Mouse (Mus musculus): ENCODE measurements around the gene Sod2.
"Not testable (repeated sequence)": the region's sequence is repeated elsewhere in the genome, so short reads cannot be mapped to it uniquely, and the experiment has no call there.

Gene Sod2

DNA sequence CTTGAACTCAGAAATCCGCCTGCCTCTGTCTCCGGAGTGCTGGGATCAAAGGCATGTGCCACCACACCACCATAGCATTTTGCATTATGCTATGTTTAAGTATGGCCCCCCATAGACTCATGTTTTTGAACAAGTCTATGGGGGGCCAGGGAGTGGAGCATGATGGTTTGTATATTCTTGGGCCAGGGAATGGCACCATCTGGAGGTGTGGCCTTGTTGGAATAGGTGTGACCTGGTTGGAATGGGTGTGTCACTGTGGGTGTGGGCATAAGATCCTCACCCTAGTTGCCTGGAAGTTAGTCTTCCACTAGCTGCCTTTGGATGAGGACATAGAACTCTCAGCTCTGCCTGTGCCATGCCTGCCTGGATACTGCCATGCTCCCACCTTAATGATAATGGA is at the start of gene Sod2:
Sod2 (plus strand) TSS at position 301 of the 400 bp plus-strand sequence.
- not testable (repeated sequence) for DNase-seq (ENCODE audit: low spot score in 2 of 2)

DNA sequence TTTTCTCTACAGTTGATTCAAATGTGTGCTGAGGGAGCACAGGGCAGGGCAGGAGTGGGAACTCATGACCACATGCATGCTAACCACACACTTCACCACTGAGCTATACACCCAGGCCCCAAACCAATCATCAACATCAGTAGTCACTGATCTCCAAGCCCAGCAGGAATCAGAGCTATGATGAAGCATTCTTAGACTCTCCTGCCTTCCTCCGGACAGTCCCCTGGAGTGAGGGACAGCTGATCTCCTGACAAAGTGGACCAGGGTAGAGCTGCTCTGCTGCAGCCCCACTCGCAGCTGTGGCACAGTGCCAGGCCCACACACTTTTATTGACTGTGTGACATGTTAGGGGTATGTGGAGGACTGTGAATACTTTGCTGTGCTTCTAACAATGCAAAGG is 47.3 kb upstream of the Sod2 start:
- DNase-seq (ENCODE audit: low spot score in 2 of 2): not testable (repeated sequence)

DNA sequence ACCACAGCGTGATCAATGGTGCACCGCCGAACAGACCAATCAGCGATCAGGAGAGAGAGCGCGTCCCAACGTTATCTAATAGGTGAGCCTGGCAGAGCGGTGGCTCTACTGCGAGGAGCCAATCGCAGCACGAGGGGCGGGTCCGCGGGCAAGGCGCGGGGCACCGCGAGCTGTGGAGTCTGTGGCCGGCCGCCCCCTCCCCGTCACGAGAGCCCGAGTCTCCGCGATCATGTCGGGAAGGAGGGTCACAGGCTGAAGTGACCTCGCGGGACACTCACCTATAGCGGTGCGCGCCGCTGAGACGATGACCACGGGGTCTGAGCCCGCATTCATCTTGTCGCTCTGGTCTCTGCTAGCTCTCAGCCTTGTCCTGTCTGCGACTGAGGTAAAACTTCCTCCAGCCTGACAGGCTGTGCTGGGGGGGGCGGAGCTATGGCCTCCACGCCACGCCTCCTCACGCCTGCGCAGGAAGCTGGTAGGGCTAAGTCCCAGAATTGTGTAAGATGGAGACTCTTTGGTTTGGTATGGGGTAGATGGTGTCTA is 46.2 kb upstream of the Sod2 start, which contains the start of gene Acat2:
Acat2 (minus strand) TSS at position 417 of the 543 bp plus-strand sequence.
- peak; percentile 93 to 95 for DNase-seq (ENCODE audit: low spot score in 2 of 2)

DNA sequence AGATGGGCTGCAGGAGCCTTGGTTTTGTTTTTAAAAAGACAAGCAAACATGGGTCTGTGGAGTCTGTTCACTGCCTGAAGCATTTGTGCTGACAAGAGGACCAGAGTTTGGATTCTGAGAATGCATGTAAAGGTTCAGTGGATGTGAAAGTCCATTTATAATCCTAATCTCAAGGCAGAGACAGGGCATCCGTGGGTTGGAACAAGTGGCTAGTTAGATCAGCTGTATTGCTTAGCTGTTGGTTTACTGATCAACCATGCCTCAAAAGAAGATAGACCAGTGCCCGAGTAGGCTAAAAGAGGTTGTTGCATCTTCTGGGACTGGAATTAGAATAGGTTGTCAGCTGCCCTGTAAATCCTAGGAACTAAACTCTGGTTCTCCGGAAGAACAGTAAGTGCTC is 43.2 kb upstream of the Sod2 start:
- DNase-seq (ENCODE audit: low spot score in 2 of 2): no peak

DNA sequence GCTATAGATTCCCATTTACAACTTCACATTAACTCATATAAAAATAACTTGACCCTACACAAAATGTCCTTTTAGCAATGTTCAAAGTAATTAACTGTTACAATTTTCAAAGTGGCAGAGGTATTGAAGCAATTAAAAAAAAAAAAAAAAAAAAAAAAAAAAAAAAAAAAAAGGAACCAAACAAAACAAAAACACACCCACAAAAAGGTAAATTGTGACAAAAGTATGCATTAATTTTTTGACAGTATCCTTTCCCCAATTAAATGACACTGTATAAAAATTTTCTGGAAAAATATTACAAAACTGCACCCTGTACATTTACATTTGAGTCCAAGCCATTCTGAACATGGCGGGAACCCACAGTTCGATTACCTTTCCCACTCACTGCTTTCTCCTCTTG is 39.5 kb upstream of the Sod2 start:
- DNase-seq (ENCODE audit: low spot score in 2 of 2): no peak

DNA sequence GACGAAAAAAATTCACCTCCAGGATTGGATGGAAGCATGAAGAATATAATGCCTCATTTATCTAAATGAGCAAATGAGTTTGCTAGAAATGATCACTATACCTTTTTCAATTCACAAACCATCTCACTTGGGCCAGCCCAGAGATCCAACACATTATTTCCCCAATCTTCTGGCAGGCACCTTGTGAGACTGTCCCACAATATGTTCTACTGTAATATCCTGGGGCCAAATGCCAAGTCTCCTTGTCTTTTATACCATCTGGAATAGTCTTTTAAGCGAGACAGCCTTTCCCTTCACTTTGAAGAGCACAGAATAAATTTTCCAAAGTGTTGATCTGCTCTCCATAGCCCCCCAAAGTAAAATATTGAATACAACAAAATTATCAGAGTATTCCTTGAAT is 32.8 kb upstream of the Sod2 start:
- DNase-seq (ENCODE audit: low spot score in 2 of 2): no peak

DNA sequence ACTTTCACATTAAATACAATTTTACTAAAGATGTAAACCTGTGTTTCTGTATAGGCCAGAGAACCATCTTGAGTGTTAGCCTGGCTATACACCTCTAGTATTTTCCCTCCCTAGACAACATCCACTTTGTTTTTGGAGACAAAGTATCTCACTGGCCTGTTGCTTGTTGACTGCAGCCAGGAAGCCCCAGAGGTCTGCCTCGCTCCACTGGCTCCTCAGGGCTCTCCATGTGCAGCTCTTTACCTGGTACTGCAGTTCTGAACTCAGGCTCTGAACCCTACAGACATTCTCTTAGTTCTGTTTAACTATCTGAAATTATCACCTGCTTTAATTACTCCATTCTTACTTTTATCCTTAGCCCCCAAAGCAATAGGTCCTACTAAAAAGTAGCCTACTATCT is 28.1 kb upstream of the Sod2 start:
- DNase-seq (ENCODE audit: low spot score in 2 of 2): no peak

DNA sequence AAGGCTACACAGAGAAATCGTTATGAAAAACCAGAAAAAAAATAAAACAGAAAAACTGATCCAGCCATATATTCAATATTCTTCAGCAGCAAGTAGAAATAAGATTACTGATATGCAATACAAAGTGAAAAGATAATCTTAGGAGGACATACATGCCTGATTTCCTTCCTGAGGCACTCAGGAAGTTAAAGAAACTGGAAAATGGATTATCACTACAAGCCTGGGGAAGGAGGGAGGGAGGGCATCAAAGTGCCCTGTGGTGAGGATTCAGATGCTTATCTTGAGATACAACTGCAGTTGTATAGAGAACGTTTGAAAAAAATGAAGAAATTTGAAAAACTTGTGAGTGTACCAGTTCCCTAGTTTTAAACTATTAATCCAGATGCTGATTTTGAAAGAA is 22.7 kb upstream of the Sod2 start:
- DNase-seq (ENCODE audit: low spot score in 2 of 2): no peak

DNA sequence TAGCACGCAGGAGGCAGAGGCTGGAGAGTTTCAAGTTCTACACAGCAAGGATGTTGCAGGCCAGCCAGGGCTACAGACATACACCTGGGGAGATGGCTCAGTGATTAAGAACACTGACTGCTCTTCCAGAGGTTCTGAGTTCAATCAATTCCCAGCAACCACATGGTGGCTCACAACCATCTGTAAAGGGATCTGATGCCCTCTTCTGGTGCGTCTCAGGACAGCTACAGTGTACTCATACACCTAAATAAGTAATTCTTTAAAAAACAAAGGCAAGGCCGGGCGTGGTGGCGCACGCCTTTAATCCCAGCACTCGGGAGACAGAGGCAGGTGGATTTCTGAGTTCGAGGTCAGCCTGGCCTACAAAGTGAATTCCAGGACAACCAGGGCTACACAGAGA is 18.6 kb upstream of the Sod2 start:
- DNase-seq (ENCODE audit: low spot score in 2 of 2): not testable (repeated sequence)

DNA sequence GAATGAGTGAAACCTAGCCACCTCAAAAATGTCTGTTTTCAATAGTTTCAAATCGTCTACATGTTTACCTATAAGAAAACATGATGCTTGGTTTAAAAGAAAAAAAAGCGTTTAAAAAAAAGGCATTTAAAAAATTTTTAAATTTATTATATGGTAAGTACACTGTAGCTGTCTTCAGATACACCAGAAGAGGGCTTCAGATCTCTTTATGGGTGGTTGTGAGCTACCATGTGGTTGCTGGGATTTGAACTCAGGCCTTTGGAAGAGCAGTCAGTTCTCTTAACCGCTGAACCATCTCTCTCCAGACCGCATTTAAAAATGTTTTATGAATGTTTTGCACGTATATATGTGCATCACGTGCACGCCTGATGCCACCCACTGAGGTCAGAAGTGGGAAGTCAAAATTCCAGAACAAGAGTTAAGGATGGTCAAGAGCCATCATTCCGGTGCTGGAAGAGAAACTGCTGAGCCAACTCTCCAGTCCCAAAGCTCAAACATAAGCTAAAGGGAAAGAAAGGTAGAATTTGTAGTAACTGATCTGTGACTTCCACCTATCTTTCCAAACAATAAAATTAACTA is 16.0 kb upstream of the Sod2 start:
- DNase-seq (ENCODE audit: low spot score in 2 of 2): no peak

DNA sequence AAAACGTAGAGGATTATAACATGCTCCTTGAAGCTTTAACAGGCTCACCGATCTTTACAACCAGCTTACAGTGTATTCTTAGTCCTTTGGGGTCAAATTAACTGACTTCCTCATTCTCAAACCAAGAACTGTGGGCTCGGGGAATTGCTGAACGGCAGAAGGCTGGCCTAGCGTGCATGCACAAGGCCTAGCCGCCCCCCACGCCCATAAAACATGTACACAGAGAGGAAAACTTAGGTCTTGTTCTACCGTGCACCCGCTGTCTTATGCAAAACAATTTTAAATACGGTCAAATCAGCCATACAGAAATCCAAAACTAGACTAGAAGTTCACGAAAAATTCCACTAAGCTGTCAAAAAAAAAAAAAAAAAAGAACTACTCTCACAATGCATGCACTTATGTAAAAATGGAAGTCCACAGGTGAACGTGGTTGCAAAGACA is 15.4 kb upstream of the Sod2 start:
- DNase-seq (ENCODE audit: low spot score in 2 of 2): peak in 1 of 2 experiments; percentile 40

DNA sequence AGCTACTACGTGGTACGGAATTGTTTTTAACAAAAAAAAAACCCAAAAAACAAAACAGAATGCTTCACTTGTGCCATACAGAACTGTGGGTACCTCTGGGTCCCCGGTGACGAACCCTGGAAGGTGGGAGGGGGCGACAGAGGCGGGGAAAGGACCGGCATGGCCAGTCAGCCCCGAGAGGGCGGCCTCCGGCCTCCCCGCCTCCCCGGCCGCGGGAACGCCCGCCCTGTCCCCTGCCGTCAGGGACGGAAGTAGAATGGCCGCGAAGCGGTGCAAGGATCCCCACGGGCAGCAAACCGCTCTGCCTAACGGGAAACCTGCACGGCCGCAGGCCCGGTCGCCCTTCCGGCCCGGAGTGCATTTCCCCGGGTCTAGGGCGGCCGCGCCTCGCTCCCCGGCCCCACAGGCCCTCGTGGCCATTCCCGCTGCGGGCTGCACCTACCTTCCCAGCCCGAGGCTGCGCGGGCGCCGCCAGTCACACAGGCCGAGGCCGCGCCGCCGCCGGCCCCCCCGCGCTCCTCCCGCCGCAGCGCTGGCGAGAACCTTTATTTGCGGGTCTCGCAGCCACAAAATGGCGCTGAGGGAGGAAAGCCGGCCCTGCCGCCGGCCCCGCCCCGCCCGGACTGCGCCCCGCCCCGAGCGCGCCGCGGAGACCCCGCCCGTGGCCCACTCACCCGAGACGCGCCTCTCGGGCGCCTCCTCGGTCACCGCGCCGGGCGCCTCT is 14.8 kb upstream of the Sod2 start:
- DNase-seq (ENCODE audit: low spot score in 2 of 2): peak; percentile 71 to 86

DNA sequence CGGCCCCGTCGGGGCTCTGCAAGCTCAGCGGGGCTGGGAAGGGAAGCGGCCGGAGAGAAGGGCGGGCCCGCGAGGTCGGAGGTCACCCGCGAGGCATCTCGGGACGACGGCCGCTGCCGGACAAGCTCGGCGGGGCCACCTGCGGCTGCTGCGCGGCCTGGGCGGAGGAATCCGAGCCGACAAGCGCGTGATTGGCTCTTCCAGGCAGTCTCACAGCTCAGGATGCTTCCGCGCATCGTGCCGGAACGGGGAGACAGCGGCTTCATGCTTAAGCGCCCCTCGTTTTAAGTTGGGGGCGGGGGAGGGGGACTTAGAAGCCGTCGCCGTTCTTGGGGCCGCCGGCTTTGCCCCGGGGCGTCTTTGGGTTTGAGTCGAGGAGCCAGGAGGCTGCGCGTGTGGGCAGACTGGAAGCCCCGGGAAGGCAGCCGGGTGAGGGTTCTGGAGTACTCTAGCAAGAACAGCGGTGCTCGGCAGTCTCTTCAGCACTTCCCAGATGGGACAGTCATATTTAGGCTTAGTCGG is 14.1 kb upstream of the Sod2 start:
- peak; percentile 91 to 95 for DNase-seq (ENCODE audit: low spot score in 2 of 2)

DNA sequence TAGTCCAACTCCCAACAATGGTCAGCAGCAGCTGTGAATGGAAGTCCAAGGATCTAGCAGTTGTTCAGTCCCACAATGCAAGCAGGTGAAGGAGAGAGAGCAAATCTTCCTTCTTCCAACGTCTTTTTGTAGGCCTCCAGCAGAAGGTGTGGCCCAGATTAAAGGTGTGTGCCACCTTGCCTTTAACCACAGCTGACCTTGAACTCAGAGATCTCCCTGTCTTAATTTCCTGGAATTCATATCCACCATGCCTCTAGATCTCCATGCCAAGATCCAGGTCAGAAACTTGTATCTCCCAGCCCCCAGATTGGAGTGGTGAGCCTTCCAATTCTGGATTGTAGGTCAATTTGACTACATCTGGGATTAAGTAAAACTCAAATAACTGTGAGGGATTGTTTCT is 12.6 kb upstream of the Sod2 start, which contains the start of gene Wtap:
Wtap (minus strand) TSS at position 101 of the 400 bp plus-strand sequence.
- no peak for DNase-seq (ENCODE audit: low spot score in 2 of 2)

DNA sequence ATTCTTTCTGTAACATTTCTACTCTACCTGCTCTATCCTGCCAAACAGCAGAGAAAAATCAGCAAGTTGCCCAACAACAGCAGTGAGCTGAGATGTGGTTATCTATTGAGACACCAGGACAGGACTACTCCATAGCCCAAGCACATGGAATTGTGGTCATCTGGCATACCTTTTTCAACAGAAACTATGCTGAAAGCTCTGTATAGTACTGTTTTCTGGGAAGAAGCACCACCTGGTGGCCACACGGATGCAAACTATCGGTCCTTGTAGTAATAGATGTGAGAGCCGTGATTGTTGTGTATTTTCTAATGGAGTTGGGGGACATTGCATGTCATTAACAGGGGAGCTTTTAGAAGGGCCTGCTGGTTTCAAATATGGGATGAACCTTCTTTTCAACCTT is 10.3 kb upstream of the Sod2 start:
- DNase-seq (ENCODE audit: low spot score in 2 of 2): peak in 1 of 2 experiments; percentile 31

DNA sequence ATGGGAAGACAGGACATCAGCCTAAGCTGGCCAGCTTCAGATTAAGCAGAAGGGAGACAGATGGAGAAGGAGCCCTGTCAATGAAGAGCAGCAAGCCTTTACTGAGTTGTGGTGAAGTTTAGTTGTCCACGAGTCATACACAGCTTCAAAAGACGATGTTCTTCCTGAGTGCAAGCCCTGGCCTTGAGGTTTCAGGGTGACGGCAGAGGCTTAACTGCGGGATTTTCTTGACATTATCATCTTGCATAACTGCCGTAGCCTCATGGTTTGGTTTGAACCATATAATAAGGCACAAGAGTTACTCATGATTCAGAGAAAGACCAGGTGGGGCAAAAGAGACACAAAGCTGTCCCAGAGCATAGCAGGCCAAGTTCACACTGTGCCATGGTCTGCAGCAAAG is 8.8 kb upstream of the Sod2 start:
- DNase-seq (ENCODE audit: low spot score in 2 of 2): no peak

DNA sequence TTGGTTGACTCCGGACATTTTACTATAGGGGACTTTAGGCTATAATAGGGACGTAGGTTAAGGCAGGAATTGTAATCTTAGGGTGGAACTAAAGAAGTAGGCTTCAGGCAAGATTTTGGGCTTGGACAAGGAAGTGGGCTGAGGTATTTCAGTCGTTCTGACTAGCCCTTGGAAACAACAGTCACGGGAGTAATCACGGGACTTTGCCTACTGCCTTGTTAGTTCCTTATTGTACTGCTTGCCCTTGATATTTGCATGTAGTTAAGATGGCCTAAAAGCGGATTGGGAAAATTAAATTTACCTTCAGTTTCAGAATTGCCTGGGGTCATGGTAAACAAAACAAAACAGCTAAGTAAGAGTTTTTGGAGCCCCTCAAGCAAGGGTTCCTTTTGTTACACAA is 7.6 kb upstream of the Sod2 start:
- DNase-seq (ENCODE audit: low spot score in 2 of 2): no peak

DNA sequence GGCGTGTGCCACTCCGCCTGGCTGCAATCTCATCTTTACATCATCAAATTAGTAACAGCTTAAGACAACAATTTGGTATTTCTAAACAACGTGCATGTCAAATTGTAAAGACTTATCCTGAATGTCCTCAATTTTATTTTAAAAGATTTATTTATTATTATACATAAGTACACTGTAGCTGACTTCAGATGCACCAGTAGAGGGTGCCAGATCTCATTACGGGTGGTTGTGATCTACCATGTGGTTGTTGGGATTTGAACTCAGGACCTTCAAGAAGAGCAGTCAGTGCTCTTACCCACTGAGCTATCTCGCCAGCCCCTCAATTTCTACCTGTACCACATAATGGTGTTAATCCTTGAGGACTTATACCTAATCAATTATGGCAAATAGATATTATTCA is 4.4 kb upstream of the Sod2 start:
- DNase-seq (ENCODE audit: low spot score in 2 of 2): not testable (repeated sequence)

DNA sequence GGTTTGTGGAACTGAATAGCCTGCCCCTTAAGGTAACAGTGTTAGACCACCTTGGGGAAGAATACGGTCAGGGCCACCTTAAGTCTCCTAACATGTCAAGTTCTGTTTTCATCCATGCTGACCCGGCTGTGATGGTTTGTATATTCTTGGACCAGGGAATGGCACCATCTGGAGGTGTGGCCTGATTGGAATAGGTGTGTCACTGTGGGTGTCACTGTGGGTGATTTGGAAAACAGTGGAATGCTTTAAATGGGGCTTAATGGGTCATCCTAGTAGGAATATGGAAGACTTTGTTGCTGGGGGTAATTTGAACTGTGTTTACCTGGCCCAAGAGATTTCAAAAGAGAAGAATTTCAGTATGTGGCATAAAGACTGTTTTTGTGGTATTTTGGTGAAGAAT is 2.2 kb upstream of the Sod2 start:
- not testable (repeated sequence) for DNase-seq (ENCODE audit: low spot score in 2 of 2)

DNA sequence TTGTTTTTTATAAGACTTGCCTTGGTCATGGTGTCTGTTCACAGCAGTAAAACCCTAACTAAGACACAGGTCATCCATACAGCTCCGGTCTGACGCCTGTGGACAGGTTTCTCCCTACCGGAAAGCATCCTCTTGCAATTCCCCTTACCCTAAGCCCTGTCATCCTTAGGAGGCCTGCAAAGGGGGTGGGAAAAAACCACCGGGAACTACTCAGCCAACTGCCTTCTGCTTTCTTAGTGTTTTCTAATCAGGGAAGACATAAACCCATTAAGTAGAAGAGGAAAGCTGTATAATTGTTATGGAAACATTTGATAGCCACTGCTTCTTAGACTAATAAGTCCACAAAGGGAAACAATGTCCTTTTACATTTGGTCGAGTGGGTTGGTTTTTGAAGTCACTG is 338 bp downstream of the Sod2 start:
- DNase-seq (ENCODE audit: low spot score in 2 of 2): no peak

DNA sequence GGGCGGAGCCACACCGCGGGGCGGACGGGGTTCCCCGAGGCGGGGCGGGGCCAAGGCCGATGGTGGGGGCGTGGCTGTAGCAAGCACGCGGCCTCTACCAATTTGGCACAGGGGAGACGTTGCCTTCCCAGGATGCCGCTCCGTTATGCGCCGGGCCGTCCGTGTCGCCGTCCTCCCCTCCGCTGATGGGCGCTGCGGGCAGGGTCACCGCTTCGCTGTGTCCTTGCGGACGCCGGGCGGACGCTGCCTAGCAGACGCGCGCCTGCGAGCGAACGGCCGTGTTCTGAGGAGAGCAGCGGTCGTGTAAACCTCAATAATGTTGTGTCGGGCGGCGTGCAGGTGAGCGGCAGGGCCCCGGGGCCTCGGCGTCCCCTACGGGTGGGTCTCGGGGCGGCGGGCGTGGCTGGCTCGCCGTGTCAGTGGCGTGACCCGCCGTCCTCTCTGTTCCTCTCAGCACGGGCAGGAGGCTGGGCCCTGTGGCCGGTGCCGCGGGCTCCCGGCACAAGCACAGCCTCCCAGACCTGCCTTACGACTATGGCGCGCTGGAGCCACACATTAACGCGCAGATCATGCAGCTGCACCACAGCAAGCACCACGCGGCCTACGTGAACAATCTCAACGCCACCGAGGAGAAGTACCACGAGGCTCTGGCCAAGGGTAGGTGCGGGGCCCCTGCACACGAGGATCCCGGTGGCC is 1.2 kb downstream of the Sod2 start:
- peak; percentile 95 to 97 for DNase-seq (ENCODE audit: low spot score in 2 of 2)

DNA sequence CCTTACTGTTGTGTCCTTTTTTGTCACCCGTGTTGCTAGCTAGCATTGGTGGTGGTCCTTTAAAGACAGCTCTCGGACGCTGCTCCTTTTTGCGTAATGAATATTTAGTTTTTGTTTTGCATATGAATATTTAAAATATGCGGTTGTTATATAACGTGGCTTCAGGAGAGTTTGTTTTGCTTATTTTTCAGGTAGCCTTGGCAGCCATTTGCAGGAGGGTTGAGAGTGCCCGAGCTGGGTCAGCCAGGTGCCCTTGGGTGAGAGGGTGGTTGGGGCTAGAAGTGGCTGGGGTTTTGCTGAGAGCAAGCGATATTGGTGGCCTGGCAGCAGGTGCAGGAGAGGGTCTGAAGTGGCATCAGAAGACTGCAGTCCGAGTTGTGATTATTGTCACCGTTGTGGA is 1.9 kb downstream of the Sod2 start:
- DNase-seq (ENCODE audit: low spot score in 2 of 2): no peak
